Mouse (Mus musculus) thymus, adult 2 months (tissue): ENCODE data around the gene Onecut1. TPM values are rescaled to one million over a fixed set of nuclear protein-coding genes. Genes with fewer than 3 reads are reported as not detected.

Experiments
- DNase-seq: peaks from one replicate; pipeline ENCODE4 v3.0.0; 2021
- H3K27ac ChIP-seq: fragments of 200-500 bp; 2 replicates; pipeline ENCODE4 v1.5.1; 2012; ENCODE audit warnings: low read length, control low read depth; ENCODE audit not compliant: control insufficient read depth, insufficient read depth
- H3K27me3 ChIP-seq: fragments of 200-500 bp; 2 replicates; pipeline ENCODE4 v1.6.1; 2012; ENCODE audit warnings: mild to moderate bottlenecking, low read length, moderate library complexity, mixed read lengths; ENCODE audit not compliant: control insufficient read depth, insufficient read depth
- H3K36me3 ChIP-seq: fragments of 200-500 bp; 2 replicates; pipeline ENCODE4 v1.6.1; 2012; ENCODE audit warnings: mild to moderate bottlenecking, low read length, moderate library complexity; ENCODE audit not compliant: control insufficient read depth, insufficient read depth
- H3K4me1 ChIP-seq: fragments of 200-500 bp; replicated peaks from 2 replicates; pipeline ENCODE4 v1.6.1; 2012; ENCODE audit warnings: low read length; ENCODE audit not compliant: control insufficient read depth, insufficient read depth
- H3K4me3 ChIP-seq: fragments of 200-500 bp; 2 replicates; pipeline ENCODE4 v1.5.1; 2012; ENCODE audit warnings: mild to moderate bottlenecking, low read length, control low read depth, moderate library complexity; ENCODE audit not compliant: control insufficient read depth, insufficient read depth
- CTCF ChIP-seq: fragments of 200-500 bp; IDR thresholded peaks from 2 replicates; pipeline ENCODE4 v1.5.1; 2012; ENCODE audit warnings: mild to moderate bottlenecking, control low read depth, low read length, moderate library complexity, borderline replicate concordance; ENCODE audit not compliant: control insufficient read depth, poor library complexity, insufficient read depth; ENCODE audit errors: extremely low read depth
- POLR2A ChIP-seq: fragments of 200-500 bp; IDR thresholded peaks from 2 replicates; pipeline ENCODE4 v1.6.1; 2012; ENCODE audit warnings: mild to moderate bottlenecking, low read length, control low read depth, moderate library complexity; ENCODE audit not compliant: control insufficient read depth, poor library complexity, insufficient read depth; ENCODE audit errors: extremely low read depth
- WGBS: fragments of 180-500 bp; shearing (Covaris S2); methylation state at CpG from one replicate; pipeline ENCODE4 v1.1.7; 2018; 5-methylcytosine and 5-hydroxymethylcytosine counted together
- polyA plus RNA-seq: library from polyadenylated mRNA; depleted of rRNA; stranded (reverse); fragments of >200 nt; gene quantifications from 2 replicates; pipeline ENCODE4 v1.2.3, GENCODE M21; 2012

Gene Onecut1
- polyA plus RNA-seq, 1 experiment, result 0.03 TPM

DNA sequence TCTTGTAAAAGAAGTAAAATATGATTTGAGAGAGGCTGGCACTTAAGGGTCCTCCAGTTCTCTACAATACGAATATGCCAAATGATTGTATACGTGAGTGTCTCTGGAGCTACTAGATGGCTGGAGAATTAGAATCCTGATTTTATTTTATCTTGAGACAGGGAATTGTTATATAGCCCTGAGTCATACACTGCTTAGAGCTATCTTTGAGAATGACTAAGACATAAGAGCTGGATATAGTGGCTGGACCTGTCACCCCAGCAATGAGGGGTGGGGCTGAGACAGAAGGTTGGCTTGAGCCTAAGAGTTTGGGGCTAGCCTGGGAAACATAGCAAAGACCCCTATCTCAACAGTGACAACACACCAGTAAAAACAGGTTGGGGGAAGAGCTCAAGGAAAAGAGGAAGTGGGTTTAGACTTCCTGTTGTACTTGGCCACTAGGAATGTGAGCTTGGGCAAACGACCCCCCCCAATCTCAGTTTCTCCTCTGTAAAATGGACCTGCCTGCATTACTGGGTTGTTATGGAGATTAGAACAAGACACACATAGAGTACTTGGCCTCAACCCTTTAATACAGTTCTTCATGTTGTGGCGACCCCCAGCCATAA, 35.8 kb downstream of the Onecut1 start:
- no peak for TF ChIP-seq CTCF
- no peak for TF ChIP-seq POLR2A
- Histone ChIP-seq H3K27ac (no peak overlapping the region), H3K4me3 (no peak overlapping the region), H3K27me3 (no peaks in the 10 kb centered on the region), H3K36me3 (no peaks in the 10 kb centered on the region), H3K4me1 (no peaks in the 10 kb centered on the region)
- DNase-seq, result no peak
- 72% methylated on average over 4 of the region's 4 CpGs for WGBS

DNA sequence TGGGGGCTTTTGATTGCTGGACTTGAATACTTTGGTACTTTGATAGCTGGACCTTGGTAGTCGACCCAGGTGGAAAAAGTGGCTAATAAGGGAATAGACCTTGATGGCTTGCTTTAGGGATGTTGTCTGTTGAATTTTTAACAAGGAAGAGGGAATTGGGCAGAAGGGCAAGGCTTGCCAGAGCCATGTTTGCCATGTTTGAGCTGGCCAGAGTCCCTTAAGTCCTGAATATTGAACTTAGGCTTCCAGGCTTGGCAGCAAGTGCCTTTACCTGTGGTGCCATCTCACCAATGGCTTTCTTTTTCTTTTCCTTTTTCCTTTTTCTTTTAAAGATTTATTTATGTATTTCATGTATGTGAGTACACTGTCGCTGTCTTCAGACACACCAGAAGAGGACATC, 38.4 kb downstream of the Onecut1 start:
- 95% methylated on average over 2 of the region's 2 CpGs for WGBS
- TF ChIP-seq POLR2A (no peak), CTCF (no peak)
- no peaks in the 10 kb centered on the region for H3K27me3 ChIP-seq
- H3K4me3 ChIP-seq, result no peak overlapping the region
- H3K36me3 ChIP-seq, result no peaks in the 10 kb centered on the region
- no peak overlapping the region for H3K27ac ChIP-seq
- no peaks in the 10 kb centered on the region for H3K4me1 ChIP-seq
- DNase-seq, result no peak

- DNase-seq, result peak; percentile 69
- no peak overlapping the region for H3K27ac ChIP-seq
- no peaks in the 10 kb centered on the region for H3K4me1 ChIP-seq
- 19% methylated on average over 7 of the region's 7 CpGs for WGBS
- H3K4me3 ChIP-seq, result no peak overlapping the region
- TF ChIP-seq POLR2A (no peak), CTCF (no peak)
- H3K27me3 ChIP-seq, result no peaks in the 10 kb centered on the region
- H3K36me3 ChIP-seq, result no peaks in the 10 kb centered on the region
Observed at GRCm38 (mm10) chr9:74904866-74905508, 43.3 kb downstream of the Onecut1 start.

DNA sequence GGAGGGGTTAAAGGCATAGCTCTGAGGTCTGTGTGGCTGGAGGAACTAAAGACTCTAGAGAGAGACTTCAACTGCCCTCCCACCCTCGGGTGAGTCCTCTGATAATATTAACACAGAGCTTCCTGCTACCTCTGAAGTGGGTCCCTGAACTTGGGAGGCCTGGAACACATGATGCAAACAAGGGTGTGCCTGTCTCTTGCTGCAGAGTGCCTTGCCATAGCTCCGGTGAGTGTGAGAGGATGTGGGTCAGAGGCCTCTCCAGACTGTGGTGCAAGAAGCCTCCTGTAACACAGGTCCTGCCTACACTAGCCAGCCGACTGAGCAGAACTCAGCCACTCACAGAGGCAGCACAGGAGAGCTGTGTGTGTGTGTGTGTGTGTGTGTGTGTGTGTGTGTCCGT, 45.2 kb downstream of the Onecut1 start:
- WGBS, result 29% methylated on average over 4 of the region's 4 CpGs
- no peaks in the 10 kb centered on the region for H3K4me1 ChIP-seq
- no peak for DNase-seq

DNA sequence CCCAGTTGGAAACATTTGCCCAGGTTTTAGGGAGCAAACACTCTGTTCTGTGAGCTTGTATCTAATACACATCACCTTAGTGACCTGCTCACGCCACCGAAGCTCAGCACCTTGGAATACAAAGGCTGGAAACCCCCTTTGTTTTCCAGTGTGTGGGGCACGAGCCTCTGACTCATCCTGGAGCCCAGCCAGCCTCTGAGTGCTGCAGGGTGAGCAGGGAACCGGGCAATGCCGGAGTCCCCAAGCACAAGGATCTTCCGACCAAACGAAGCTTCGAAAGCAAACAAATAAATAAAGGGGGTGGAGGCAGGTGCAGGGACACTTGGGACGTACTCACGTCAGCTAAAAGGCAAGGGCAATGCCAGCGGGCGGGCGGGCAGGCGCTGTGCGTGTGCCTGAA, 47.5 kb downstream of the Onecut1 start:
- Histone ChIP-seq H3K4me1 (no peaks in the 10 kb centered on the region), H3K27me3 (no peaks in the 10 kb centered on the region), H3K27ac (no peak overlapping the region), H3K36me3 (no peaks in the 10 kb centered on the region), H3K4me3 (no peak overlapping the region)
- no peak for DNase-seq
- no peak for TF ChIP-seq POLR2A
- TF ChIP-seq CTCF, result no peak
- 89% methylated on average over 15 of the region's 15 CpGs for WGBS

More for the DNA sequence above, 45.2 kb downstream of the Onecut1 start:
- H3K27ac ChIP-seq, result no peak overlapping the region
- TF ChIP-seq POLR2A (no peak), CTCF (no peak)
- H3K36me3 ChIP-seq, result no peaks in the 10 kb centered on the region
- no peak overlapping the region for H3K4me3 ChIP-seq
- H3K27me3 ChIP-seq, result no peaks in the 10 kb centered on the region

DNA sequence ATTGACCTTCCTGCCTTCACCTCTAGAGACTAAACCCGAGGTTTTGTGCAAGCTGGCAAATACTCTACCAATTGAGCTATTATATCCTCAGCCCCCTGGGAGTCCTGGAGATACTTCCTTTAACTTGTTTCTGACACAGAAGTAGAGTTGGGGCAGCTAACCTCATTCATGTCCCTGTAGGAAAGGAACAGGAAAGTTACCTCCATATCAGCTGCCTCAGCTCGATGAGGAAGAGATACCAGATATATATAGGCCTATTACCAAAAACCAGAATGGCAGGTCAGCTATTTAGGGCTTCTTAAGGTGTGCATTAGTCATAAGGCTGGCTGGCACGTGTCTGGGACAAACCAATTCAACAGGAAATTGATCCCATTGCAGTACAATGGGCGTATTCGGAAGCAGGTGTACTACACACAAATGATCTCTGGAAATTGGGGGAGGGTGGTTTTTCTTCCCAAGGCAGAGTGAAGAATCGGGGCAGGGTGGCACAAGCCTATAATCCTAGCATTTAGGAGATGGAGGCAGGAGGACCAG, 48.6 kb downstream of the Onecut1 start:
- Histone ChIP-seq H3K4me3 (no peak overlapping the region), H3K27ac (no peak overlapping the region), H3K4me1 (no peaks in the 10 kb centered on the region), H3K27me3 (no peaks in the 10 kb centered on the region), H3K36me3 (no peaks in the 10 kb centered on the region)
- TF ChIP-seq POLR2A (no peak), CTCF (no peak)
- 85% methylated on average over 6 of the region's 6 CpGs for WGBS
- DNase-seq, result no peak
